Mouse (Mus musculus): ENCODE data around the gene Calm3. TPM values are rescaled to one million over a fixed set of nuclear protein-coding genes. Genes with fewer than 3 reads are reported as not detected.

The Calm3 gene
- polyA plus RNA-seq, 1 experiment from 2014 or later, result 190 TPM

DNA sequence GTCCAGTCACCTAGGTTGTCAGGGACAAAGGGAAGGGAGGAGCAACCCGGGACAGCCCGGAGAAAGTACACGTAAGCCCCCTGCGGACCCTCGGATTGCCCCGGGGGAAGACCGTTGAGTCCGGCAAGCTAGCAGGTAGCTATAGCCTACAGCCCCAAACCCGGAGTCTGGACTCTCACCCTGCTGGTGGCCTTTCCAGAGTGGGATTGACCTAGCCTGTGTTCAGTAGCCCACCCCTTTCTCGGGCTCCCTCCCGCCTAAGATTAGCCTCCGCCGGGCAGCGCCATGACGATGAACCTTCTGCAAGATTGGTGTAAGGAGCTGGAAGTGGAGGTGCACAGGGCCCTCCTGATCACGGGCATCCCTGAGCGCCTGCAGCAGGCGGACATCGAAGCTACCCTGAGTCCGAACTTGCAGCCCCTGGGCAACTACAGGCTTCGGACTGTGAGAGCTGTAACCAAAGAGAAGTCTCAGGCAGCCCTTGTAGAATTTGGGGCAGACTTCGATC is 20.9 kb upstream of the Calm3 start:
- no peaks in the 10 kb centered on the region for H3K36me3 ChIP-seq (ENCODE audit: control insufficient read depth, insufficient read depth, low read length)
- H3K27me3 ChIP-seq (replicated peaks; ENCODE audit: control insufficient read depth, insufficient read depth, low read length), result peaks cover 49% of the 10 kb centered on the region
- DNase-seq (ENCODE audit: low spot score) (no peak), ATAC-seq (replicated peaks; ENCODE audit: low FRiP score, low TSS enrichment, low read depth) (peak; percentile 6)
- H3K9me3 ChIP-seq (ENCODE audit: control insufficient read depth, low read length), result no peaks in the 10 kb centered on the region
- H3K27ac ChIP-seq (ENCODE audit: low read depth), result no peak overlapping the region
- peaks cover 49% of the 10 kb centered on the region for H3K4me1 ChIP-seq (replicated peaks; ENCODE audit: control insufficient read depth, insufficient read depth, low read length)
- 3% methylated on average over 22 of the region's 22 CpGs for WGBS
- peak overlapping the region; percentile 49 for H3K9ac ChIP-seq (ENCODE audit: low read length)
- peak overlapping the region; percentile 49 for H3K4me3 ChIP-seq (ENCODE audit: low read depth, low read length)
- peak overlapping the region; percentile 74 for H3K4me2 ChIP-seq (ENCODE audit: low read length)

DNA sequence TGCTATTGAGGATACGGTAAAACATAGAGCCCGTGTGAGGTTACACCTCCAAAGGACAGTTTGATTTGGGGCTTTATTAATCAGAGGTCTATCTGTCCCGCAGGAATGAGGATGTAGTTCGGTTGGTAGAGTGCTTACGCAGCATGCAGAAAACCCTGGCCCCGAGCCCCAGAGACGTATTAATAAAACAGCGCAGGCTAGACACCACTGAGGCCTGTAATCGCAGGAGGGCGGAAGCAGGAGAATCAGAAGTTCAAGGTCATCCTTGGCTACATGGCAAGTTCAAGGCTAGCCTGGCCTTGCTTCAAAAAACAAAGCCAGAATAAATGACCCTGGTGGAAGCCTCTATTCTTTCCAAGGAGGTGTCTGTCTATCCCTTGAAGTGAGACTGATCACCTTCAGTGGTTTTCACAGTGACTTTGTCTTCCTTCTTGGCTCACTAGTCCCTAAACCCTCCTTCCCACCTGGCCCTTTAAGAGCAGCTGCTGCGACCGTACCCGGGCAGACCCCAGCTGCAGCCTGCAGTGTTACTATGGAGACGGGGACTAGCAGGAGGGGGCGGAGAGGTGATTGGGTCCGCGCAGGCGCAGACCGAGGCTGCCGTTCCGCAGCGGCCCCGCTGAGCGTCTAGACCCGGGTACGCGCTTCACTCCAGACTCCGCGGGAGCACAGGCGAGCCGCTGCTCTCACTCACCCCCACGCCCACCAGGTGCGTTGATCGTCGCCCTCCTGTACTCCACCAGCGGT is 20.3 kb upstream of the Calm3 start, which contains the start of gene Pnmal2:
TSS of gene Pnmal2 (plus strand) at position 622 of the 747 bp plus-strand sequence.
- 15% methylated on average over 36 of the region's 36 CpGs for WGBS
- Histone ChIP-seq H3K4me1 (replicated peaks; ENCODE audit: control insufficient read depth, insufficient read depth, low read length) (peaks cover 50% of the 10 kb centered on the region), H3K9ac (ENCODE audit: low read length) (peak within 1 kb of the TSS; percentile 49), H3K4me2 (ENCODE audit: low read length) (peak within 1 kb of the TSS; percentile 74), H3K36me3 (ENCODE audit: control insufficient read depth, insufficient read depth, low read length) (no peaks in the 10 kb centered on the region), H3K4me3 (ENCODE audit: low read depth, low read length) (peak within 1 kb of the TSS; percentile 49), H3K27me3 (replicated peaks; ENCODE audit: control insufficient read depth, insufficient read depth, low read length) (peaks cover 43% of the 10 kb centered on the region), H3K27ac (ENCODE audit: low read depth) (no peak within 1 kb of the TSS), H3K9me3 (ENCODE audit: control insufficient read depth, low read length) (no peaks in the 10 kb centered on the region)
- DNase-seq (ENCODE audit: low spot score) (peak; percentile 91), ATAC-seq (replicated peaks; ENCODE audit: low FRiP score, low TSS enrichment, low read depth) (peak; percentile 80)

DNA sequence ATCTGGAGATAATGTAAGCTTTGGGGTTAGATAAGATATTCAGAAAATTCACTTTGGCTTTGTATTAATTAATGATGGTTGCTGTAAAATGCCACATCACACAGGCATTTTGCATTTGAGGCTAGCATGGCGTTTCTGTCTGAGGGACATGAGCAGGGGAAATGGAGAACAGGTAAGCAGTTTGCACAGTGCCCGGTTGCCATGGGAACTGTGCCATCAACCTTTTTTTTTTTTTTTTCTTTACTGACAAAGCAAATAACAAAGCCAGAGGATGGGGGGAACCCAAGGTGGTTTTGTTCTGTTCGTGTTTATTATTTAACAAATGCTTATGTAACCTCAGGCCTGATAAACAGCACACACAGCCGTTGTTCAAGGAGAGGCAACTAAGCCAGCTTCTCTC is 18.9 kb upstream of the Calm3 start:
- no peak overlapping the region for H3K4me2 ChIP-seq (ENCODE audit: low read length)
- no peak for ATAC-seq (replicated peaks; ENCODE audit: low FRiP score, low TSS enrichment, low read depth)

DNA sequence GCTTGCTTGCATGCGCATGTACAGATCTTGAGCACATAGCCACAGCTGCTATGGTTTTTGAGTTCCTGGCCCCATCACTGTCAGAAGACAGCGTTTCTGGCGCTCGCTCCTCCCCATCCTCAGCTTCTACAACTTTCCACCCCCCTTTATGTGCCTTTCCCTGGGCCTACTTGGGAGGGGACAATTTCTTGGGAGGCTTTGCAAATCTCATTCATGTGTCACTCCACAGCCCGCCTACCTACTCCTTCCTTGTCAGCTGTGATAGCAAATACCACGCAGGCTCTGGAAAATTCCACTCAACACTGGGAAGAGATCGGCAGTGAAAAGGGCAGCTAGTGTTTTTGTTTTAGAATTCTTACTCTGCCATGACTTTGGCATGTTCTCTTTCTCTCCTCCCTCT is 16.4 kb upstream of the Calm3 start:
- ATAC-seq (replicated peaks; ENCODE audit: low FRiP score, low TSS enrichment, low read depth) (no peak), DNase-seq (ENCODE audit: low spot score) (no peak)
- Histone ChIP-seq H3K27ac (ENCODE audit: low read depth) (peak overlapping the region; percentile 28), H3K36me3 (ENCODE audit: control insufficient read depth, insufficient read depth, low read length) (no peaks in the 10 kb centered on the region), H3K9ac (ENCODE audit: low read length) (no peak overlapping the region), H3K9me3 (ENCODE audit: control insufficient read depth, low read length) (no peaks in the 10 kb centered on the region), H3K27me3 (replicated peaks; ENCODE audit: control insufficient read depth, insufficient read depth, low read length) (peaks cover 5% of the 10 kb centered on the region), H3K4me2 (ENCODE audit: low read length) (no peak overlapping the region), H3K4me3 (ENCODE audit: low read depth, low read length) (no peak overlapping the region), H3K4me1 (replicated peaks; ENCODE audit: control insufficient read depth, insufficient read depth, low read length) (peaks cover 17% of the 10 kb centered on the region)
- WGBS, result 29% methylated on average over 7 of the region's 7 CpGs

More for the DNA sequence above, 18.9 kb upstream of the Calm3 start:
- no peaks in the 10 kb centered on the region for H3K36me3 ChIP-seq (ENCODE audit: control insufficient read depth, insufficient read depth, low read length)
- H3K27me3 ChIP-seq (replicated peaks; ENCODE audit: control insufficient read depth, insufficient read depth, low read length), result peaks cover 30% of the 10 kb centered on the region
- no peaks in the 10 kb centered on the region for H3K9me3 ChIP-seq (ENCODE audit: control insufficient read depth, low read length)
- H3K4me1 ChIP-seq (replicated peaks; ENCODE audit: control insufficient read depth, insufficient read depth, low read length), result peaks cover 41% of the 10 kb centered on the region
- WGBS, result 48% methylated on average over 4 of the region's 4 CpGs
- H3K9ac ChIP-seq (ENCODE audit: low read length), result no peak overlapping the region
- DNase-seq (ENCODE audit: low spot score), result no peak
- no peak overlapping the region for H3K4me3 ChIP-seq (ENCODE audit: low read depth, low read length)
- no peak overlapping the region for H3K27ac ChIP-seq (ENCODE audit: low read depth)

DNA sequence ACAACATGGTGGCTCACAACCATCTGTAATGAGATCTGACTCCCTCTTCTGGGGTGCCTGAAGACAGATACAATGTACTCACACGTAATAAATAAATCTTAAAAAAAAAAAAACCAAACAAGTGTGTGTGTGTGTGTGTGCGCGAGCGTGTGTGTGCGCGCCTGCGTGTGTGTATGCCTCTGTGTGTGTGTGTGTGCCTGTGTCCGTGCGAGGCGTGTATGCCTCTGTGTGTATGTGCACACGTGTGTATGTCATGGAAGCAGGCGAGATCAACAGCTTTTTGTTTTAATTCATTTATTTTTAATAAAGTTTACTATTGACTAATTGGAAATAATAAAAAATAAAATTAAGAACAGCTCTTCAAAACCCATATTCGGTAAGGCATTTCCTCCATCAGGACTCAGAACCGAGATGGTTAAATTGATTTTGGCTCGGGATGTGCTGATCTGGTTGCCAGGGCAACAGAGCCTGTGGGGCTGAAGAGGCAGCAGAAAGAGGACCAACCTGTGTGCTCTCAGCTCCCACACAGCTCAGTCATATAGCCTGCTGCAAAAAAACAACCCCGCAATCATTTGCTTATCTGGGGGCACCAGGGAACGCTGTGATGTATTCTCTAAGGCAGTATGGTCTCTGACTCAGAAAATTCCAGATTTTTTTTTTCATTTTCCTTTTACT is 14.3 kb upstream of the Calm3 start:
- Histone ChIP-seq H3K9ac (ENCODE audit: low read length) (no peak overlapping the region), H3K36me3 (ENCODE audit: control insufficient read depth, insufficient read depth, low read length) (no peaks in the 10 kb centered on the region), H3K4me3 (ENCODE audit: low read depth, low read length) (no peak overlapping the region), H3K27ac (ENCODE audit: low read depth) (no peak overlapping the region), H3K4me1 (replicated peaks; ENCODE audit: control insufficient read depth, insufficient read depth, low read length) (peaks cover 11% of the 10 kb centered on the region), H3K27me3 (replicated peaks; ENCODE audit: control insufficient read depth, insufficient read depth, low read length) (no peaks in the 10 kb centered on the region), H3K9me3 (ENCODE audit: control insufficient read depth, low read length) (no peaks in the 10 kb centered on the region), H3K4me2 (ENCODE audit: low read length) (no peak overlapping the region)
- DNase-seq (ENCODE audit: low spot score) (no peak), ATAC-seq (replicated peaks; ENCODE audit: low FRiP score, low TSS enrichment, low read depth) (no peak)
- WGBS, result 72% methylated on average over 17 of the region's 17 CpGs

DNA sequence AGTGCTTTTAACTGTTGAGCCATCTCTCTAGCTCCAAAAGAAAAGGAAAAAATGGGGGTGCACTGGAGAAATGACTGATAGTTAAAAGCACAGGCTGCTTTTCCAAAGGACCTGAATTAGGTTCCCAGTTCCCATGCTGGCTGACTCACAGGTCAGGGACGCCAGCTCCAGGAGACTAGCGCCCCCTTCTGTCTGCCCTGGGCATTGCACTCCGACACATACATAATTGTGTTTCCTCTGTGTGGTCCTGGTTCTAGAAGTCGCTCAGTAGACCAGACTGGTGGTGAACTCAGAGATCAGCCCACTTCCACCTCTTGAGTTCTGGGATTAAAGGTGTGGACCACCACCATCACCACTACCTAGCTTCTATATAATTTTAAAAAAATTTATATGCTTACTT is 13.4 kb upstream of the Calm3 start:
- H3K4me2 ChIP-seq (ENCODE audit: low read length), result no peak overlapping the region
- H3K4me1 ChIP-seq (replicated peaks; ENCODE audit: control insufficient read depth, insufficient read depth, low read length), result peaks cover 11% of the 10 kb centered on the region
- no peak overlapping the region for H3K9ac ChIP-seq (ENCODE audit: low read length)
- H3K36me3 ChIP-seq (ENCODE audit: control insufficient read depth, insufficient read depth, low read length), result no peaks in the 10 kb centered on the region
- ATAC-seq (replicated peaks; ENCODE audit: low FRiP score, low TSS enrichment, low read depth) (no peak), DNase-seq (ENCODE audit: low spot score) (no peak)
- H3K27ac ChIP-seq (ENCODE audit: low read depth), result no peak overlapping the region
- 41% methylated on average over 4 of the region's 4 CpGs for WGBS
- H3K27me3 ChIP-seq (replicated peaks; ENCODE audit: control insufficient read depth, insufficient read depth, low read length), result no peaks in the 10 kb centered on the region
- no peaks in the 10 kb centered on the region for H3K9me3 ChIP-seq (ENCODE audit: control insufficient read depth, low read length)
- H3K4me3 ChIP-seq (ENCODE audit: low read depth, low read length), result no peak overlapping the region

DNA sequence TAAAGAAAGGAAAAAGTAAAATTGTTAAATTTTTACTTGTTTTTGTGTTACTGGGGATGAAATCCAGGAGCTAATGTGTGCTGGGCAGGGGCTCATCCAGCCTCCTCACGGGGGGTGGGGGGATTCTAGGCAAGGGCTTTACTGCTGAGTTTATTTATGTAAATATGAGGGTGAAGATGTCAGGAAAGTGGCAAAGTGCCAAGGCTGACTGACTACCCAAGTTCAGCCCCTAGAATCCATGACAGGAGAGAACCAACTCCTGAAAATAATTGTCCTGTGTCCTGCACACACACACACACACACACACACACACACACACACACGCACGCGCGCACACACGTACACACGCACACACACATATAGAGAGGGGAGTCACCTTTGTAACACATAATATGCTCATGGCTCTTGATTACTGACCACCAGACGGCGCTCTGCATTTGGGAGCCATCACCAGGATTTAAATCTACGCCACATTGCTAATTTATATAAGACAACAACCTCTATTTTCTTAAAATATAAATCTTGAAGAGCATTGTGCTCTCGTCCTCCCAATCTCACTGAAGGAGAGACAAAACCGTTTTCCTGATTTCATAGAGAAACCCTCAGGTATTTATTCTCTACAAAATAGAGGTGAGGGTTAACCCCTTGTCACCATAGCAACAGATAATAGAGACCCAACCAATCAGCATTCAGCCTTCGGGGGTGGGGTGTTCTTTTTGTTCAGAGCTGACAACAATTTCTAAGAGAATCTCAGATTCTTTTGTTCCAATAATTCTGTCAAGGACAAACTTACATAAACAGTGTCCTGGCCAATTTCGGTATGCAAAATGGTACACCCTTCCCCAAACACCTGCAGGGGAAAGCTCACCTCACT is 9.0 kb upstream of the Calm3 start:
- Histone ChIP-seq H3K36me3 (ENCODE audit: control insufficient read depth, insufficient read depth, low read length) (no peaks in the 10 kb centered on the region), H3K4me1 (replicated peaks; ENCODE audit: control insufficient read depth, insufficient read depth, low read length) (no peaks in the 10 kb centered on the region), H3K27me3 (replicated peaks; ENCODE audit: control insufficient read depth, insufficient read depth, low read length) (no peaks in the 10 kb centered on the region), H3K9me3 (ENCODE audit: control insufficient read depth, low read length) (no peaks in the 10 kb centered on the region), H3K4me3 (ENCODE audit: low read depth, low read length) (no peak overlapping the region), H3K9ac (ENCODE audit: low read length) (no peak overlapping the region), H3K4me2 (ENCODE audit: low read length) (no peak overlapping the region), H3K27ac (ENCODE audit: low read depth) (no peak overlapping the region)
- ATAC-seq (replicated peaks; ENCODE audit: low FRiP score, low TSS enrichment, low read depth) (no peak), DNase-seq (ENCODE audit: low spot score) (no peak)
- WGBS, result 42% methylated on average over 14 of the region's 14 CpGs

DNA sequence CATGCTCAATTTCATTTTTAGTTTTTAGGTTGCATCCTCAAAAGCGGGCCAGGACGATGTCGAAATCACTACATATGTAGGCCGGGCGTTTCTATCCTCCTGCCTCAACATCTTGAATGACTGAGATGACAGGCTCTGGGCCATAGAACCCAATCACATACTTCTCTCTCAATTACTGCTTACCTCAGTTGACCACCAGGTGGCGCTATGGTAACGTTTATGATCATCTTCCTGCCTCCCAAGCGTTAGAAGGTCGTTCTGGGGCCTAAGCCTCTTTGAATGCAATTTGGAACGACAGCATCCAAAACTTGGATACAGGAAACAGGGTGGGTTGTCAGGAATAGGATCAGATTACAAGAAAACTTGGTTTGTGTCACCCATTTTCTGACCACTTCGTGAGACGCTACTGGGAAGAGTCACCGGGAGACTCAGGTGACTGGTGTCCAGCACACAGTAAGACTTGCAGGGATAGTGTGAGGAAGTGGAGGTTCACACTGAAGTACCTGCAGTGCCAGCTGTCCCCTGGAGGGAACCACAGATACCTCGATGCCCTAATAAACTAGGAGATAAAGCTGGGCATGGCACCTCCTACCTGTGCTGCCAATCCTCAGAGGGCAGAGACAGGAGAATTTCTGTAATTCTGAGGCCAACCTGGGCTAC is 8.2 kb upstream of the Calm3 start:
- DNase-seq (ENCODE audit: low spot score), result peak; percentile 94
- Histone ChIP-seq H3K27ac (ENCODE audit: low read depth) (no peak overlapping the region), H3K9ac (ENCODE audit: low read length) (no peak overlapping the region), H3K27me3 (replicated peaks; ENCODE audit: control insufficient read depth, insufficient read depth, low read length) (no peaks in the 10 kb centered on the region), H3K4me3 (ENCODE audit: low read depth, low read length) (no peak overlapping the region), H3K9me3 (ENCODE audit: control insufficient read depth, low read length) (no peaks in the 10 kb centered on the region), H3K36me3 (ENCODE audit: control insufficient read depth, insufficient read depth, low read length) (no peaks in the 10 kb centered on the region), H3K4me2 (ENCODE audit: low read length) (no peak overlapping the region), H3K4me1 (replicated peaks; ENCODE audit: control insufficient read depth, insufficient read depth, low read length) (no peaks in the 10 kb centered on the region)
- WGBS, result 20% methylated on average over 14 of the region's 14 CpGs
- ATAC-seq (replicated peaks; ENCODE audit: low FRiP score, low TSS enrichment, low read depth), result 0 out of 2 replicates have a peak, but pooled peaks have one; percentile 29

Measured in intestine, embryonic 14.5 days (tissue).